Mouse (Mus musculus) thymus, adult 2 months (tissue): ENCODE measurements around the gene Phactr2. TPM values are rescaled to one million over a fixed set of nuclear protein-coding genes. Genes with fewer than 3 reads are reported as not detected.
"Not testable (repeated sequence)": the region's sequence is repeated elsewhere in the genome, so short reads cannot be mapped to it uniquely, and the experiment has no call there.

Experiments used
- DNase-seq: peaks from one replicate; pipeline ENCODE4 v3.0.0; 2021
- H3K27ac ChIP-seq: fragments of 200-500 bp; 2 replicates; pipeline ENCODE4 v1.5.1; 2012; ENCODE audit warnings: low read length, control low read depth; ENCODE audit not compliant: control insufficient read depth, insufficient read depth
- H3K27me3 ChIP-seq: fragments of 200-500 bp; 2 replicates; pipeline ENCODE4 v1.6.1; 2012; ENCODE audit warnings: mild to moderate bottlenecking, low read length, moderate library complexity, mixed read lengths; ENCODE audit not compliant: control insufficient read depth, insufficient read depth
- H3K36me3 ChIP-seq: fragments of 200-500 bp; 2 replicates; pipeline ENCODE4 v1.6.1; 2012; ENCODE audit warnings: mild to moderate bottlenecking, low read length, moderate library complexity; ENCODE audit not compliant: control insufficient read depth, insufficient read depth
- H3K4me1 ChIP-seq: fragments of 200-500 bp; replicated peaks from 2 replicates; pipeline ENCODE4 v1.6.1; 2012; ENCODE audit warnings: low read length; ENCODE audit not compliant: control insufficient read depth, insufficient read depth
- H3K4me3 ChIP-seq: fragments of 200-500 bp; 2 replicates; pipeline ENCODE4 v1.5.1; 2012; ENCODE audit warnings: mild to moderate bottlenecking, low read length, control low read depth, moderate library complexity; ENCODE audit not compliant: control insufficient read depth, insufficient read depth
- CTCF ChIP-seq: fragments of 200-500 bp; IDR thresholded peaks from 2 replicates; pipeline ENCODE4 v1.5.1; 2012; ENCODE audit warnings: mild to moderate bottlenecking, control low read depth, low read length, moderate library complexity, borderline replicate concordance; ENCODE audit not compliant: control insufficient read depth, poor library complexity, insufficient read depth; ENCODE audit errors: extremely low read depth
- POLR2A ChIP-seq: fragments of 200-500 bp; IDR thresholded peaks from 2 replicates; pipeline ENCODE4 v1.6.1; 2012; ENCODE audit warnings: mild to moderate bottlenecking, low read length, control low read depth, moderate library complexity; ENCODE audit not compliant: control insufficient read depth, poor library complexity, insufficient read depth; ENCODE audit errors: extremely low read depth
- WGBS: fragments of 180-500 bp; shearing (Covaris S2); methylation state at CpG from one replicate; pipeline ENCODE4 v1.1.7; 2018; 5-methylcytosine and 5-hydroxymethylcytosine counted together
- polyA plus RNA-seq: library from polyadenylated mRNA; depleted of rRNA; stranded (reverse); fragments of >200 nt; gene quantifications from 2 replicates; pipeline ENCODE4 v1.2.3, GENCODE M21; 2012

Gene Phactr2
- polyA plus RNA-seq, 1 experiment = 3.7 TPM

GRCm38 (mm10) chr10:13474568-13474955 is 350 bp upstream of the Phactr2 start:
- TF ChIP-seq CTCF (no peak), POLR2A (no peak)
- Histone ChIP-seq H3K36me3 (no peaks in the 10 kb centered on the region), H3K27me3 (no peaks in the 10 kb centered on the region), H3K4me3 (peak overlapping the region; percentile 57), H3K27ac (no peak overlapping the region), H3K4me1 (peaks cover 18% of the 10 kb centered on the region)
- WGBS = 9% methylated on average over 10 of the region's 10 CpGs
- peak; percentile 25 for DNase-seq

GRCm38 (mm10) chr10:13473287-13473832 is 852 bp downstream of the Phactr2 start:
- Histone ChIP-seq H3K4me3 (peak overlapping the region; percentile 57), H3K27ac (no peak overlapping the region), H3K4me1 (peaks cover 18% of the 10 kb centered on the region), H3K36me3 (no peaks in the 10 kb centered on the region), H3K27me3 (no peaks in the 10 kb centered on the region)
- no peak for DNase-seq
- TF ChIP-seq CTCF (no peak), POLR2A (no peak)
- 22% methylated on average over 17 of the region's 17 CpGs for WGBS

- Histone ChIP-seq H3K4me1 (peaks cover 15% of the 10 kb centered on the region), H3K4me3 (no peak overlapping the region), H3K36me3 (no peaks in the 10 kb centered on the region), H3K27me3 (no peaks in the 10 kb centered on the region), H3K27ac (no peak overlapping the region)
- no peak for TF ChIP-seq CTCF
- TF ChIP-seq POLR2A = no peak
- 48% methylated on average over 3 of the region's 3 CpGs for WGBS
- no peak for DNase-seq
Measured at GRCm38 (mm10) chr10:13470236-13470635, 4.0 kb downstream of the Phactr2 start.

GRCm38 (mm10) chr10:13468025-13468529 is 6.1 kb downstream of the Phactr2 start:
- 68% methylated on average over 6 of the region's 6 CpGs for WGBS
- not testable (repeated sequence) for H3K36me3 ChIP-seq, H3K4me1 ChIP-seq, H3K27ac ChIP-seq, DNase-seq, H3K27me3 ChIP-seq, H3K4me3 ChIP-seq

GRCm38 (mm10) chr10:13466925-13467324 is 7.3 kb downstream of the Phactr2 start:
- H3K4me3 ChIP-seq = no peak overlapping the region
- no peaks in the 10 kb centered on the region for H3K36me3 ChIP-seq
- TF ChIP-seq CTCF (no peak), POLR2A (no peak)
- DNase-seq = no peak
- no peak overlapping the region for H3K27ac ChIP-seq
- H3K27me3 ChIP-seq = no peaks in the 10 kb centered on the region
- H3K4me1 ChIP-seq = no peaks in the 10 kb centered on the region
- 72% methylated on average over 5 of the region's 5 CpGs for WGBS

GRCm38 (mm10) chr10:13464295-13464694 is 9.9 kb downstream of the Phactr2 start:
- WGBS = 85% methylated on average over 3 of the region's 3 CpGs

GRCm38 (mm10) chr10:13453200-13453990 is 20.8 kb downstream of the Phactr2 start:
- H3K36me3 ChIP-seq = no peaks in the 10 kb centered on the region
- DNase-seq = no peak
- no peaks in the 10 kb centered on the region for H3K4me1 ChIP-seq
- no peaks in the 10 kb centered on the region for H3K27me3 ChIP-seq
- WGBS = 14% methylated on average over 13 of the region's 13 CpGs
- no peak overlapping the region for H3K27ac ChIP-seq
- TF ChIP-seq CTCF = no peak
- TF ChIP-seq POLR2A = no peak
- H3K4me3 ChIP-seq = no peak overlapping the region

More at GRCm38 (mm10) chr10:13464295-13464694, 9.9 kb downstream of the Phactr2 start:
- DNase-seq, H3K27ac ChIP-seq, H3K4me1 ChIP-seq, H3K27me3 ChIP-seq, H3K36me3 ChIP-seq, H3K4me3 ChIP-seq: not testable (repeated sequence)
